Mouse (Mus musculus) neural tube, embryonic 12.5 days (tissue): ENCODE data around the gene Gm20662. TPM values are rescaled to one million over a fixed set of nuclear protein-coding genes. Genes with fewer than 3 reads are reported as not detected.

ENCODE experiments used
- ATAC-seq: fragments of 200-750 bp; cut with Nextera tagmentation; 2 replicates; pipeline ENCODE4 v1.8.0; 2017; ENCODE audit warnings: low read depth, mild to moderate bottlenecking, moderate TSS enrichment, moderate library complexity; ENCODE audit not compliant: low FRiP score
- H3K27ac ChIP-seq: fragments of 300-500 bp; sonication (generic); 2 replicates; pipeline ENCODE4 v1.5.1; 2016
- H3K27me3 ChIP-seq: fragments of 300-500 bp; sonication (generic); replicated peaks from 2 replicates; pipeline ENCODE4 v1.6.1; 2016; ENCODE audit warnings: mild to moderate bottlenecking
- H3K36me3 ChIP-seq: fragments of 300-500 bp; sonication (generic); 2 replicates; pipeline ENCODE4 v1.6.1; 2016; ENCODE audit warnings: mild to moderate bottlenecking
- H3K4me1 ChIP-seq: fragments of 300-500 bp; sonication (generic); 2 replicates; pipeline ENCODE4 v1.6.1; 2016
- H3K4me2 ChIP-seq: fragments of 300-500 bp; sonication (generic); replicated peaks from 2 replicates; pipeline ENCODE4 v1.6.1; 2016; ENCODE audit warnings: mild to moderate bottlenecking
- H3K4me3 ChIP-seq: fragments of 300-500 bp; sonication (generic); 2 replicates; pipeline ENCODE4 v1.5.1; 2016
- H3K9ac ChIP-seq: fragments of 300-500 bp; sonication (generic); 2 replicates; pipeline ENCODE4 v1.6.1; 2016; ENCODE audit warnings: mild to moderate bottlenecking
- H3K9me3 ChIP-seq: fragments of 300-500 bp; sonication (generic); 2 replicates; pipeline ENCODE4 v1.6.1; 2016; ENCODE audit warnings: mild to moderate bottlenecking
- WGBS: fragments of 180-500 bp; shearing (Covaris S2); methylation state at CpG from one replicate; pipeline ENCODE4 v1.1.7; 2016; 5-methylcytosine and 5-hydroxymethylcytosine counted together
- polyA plus RNA-seq: library from polyadenylated mRNA; unstranded; fragments of >200 nt; fragmentation: Nextera tagmentation; extraction: Ambion mirVana; gene quantifications from 2 replicates; pipeline ENCODE4 v1.2.1, GENCODE M21; 2016

Gm20662 gene
- polyA plus RNA-seq, 1 experiment from 2014 or later = 1.5 TPM

- no peaks in the 10 kb centered on the region for H3K9me3 ChIP-seq
- no peak overlapping the region for H3K4me2 ChIP-seq
- ATAC-seq = no peak
- no peak overlapping the region for H3K27ac ChIP-seq
- H3K27me3 ChIP-seq = no peaks in the 10 kb centered on the region
- 94% methylated on average over 5 of the region's 5 CpGs for WGBS
- H3K36me3 ChIP-seq = peaks cover 56% of the 10 kb centered on the region
- no peak overlapping the region for H3K9ac ChIP-seq
- no peak overlapping the region for H3K4me3 ChIP-seq
- no peaks in the 10 kb centered on the region for H3K4me1 ChIP-seq
Observed at GRCm38 (mm10) chr9:108032126-108032525, 36.0 kb downstream of the Gm20662 start.

- WGBS = 100% methylated on average over 2 of the region's 2 CpGs
- ATAC-seq = no peak
- H3K9me3 ChIP-seq = no peaks in the 10 kb centered on the region
- no peak overlapping the region for H3K9ac ChIP-seq
- H3K27me3 ChIP-seq = no peaks in the 10 kb centered on the region
- no peaks in the 10 kb centered on the region for H3K4me1 ChIP-seq
- H3K4me2 ChIP-seq = no peak overlapping the region
- no peak overlapping the region for H3K4me3 ChIP-seq
- no peak overlapping the region for H3K27ac ChIP-seq
- peaks cover 58% of the 10 kb centered on the region for H3K36me3 ChIP-seq
Observed at GRCm38 (mm10) chr9:108035331-108036156, 39.4 kb downstream of the Gm20662 start.

- H3K27ac ChIP-seq = no peak overlapping the region
- H3K27me3 ChIP-seq = no peaks in the 10 kb centered on the region
- no peak overlapping the region for H3K4me2 ChIP-seq
- H3K36me3 ChIP-seq = peaks cover 59% of the 10 kb centered on the region
- H3K4me3 ChIP-seq = no peak overlapping the region
- peaks cover 16% of the 10 kb centered on the region for H3K4me1 ChIP-seq
- ATAC-seq = no peak
- H3K9ac ChIP-seq = no peak overlapping the region
- no peaks in the 10 kb centered on the region for H3K9me3 ChIP-seq
- WGBS = 97% methylated on average over 8 of the region's 8 CpGs
Observed at GRCm38 (mm10) chr9:108044751-108045492, 48.8 kb downstream of the Gm20662 start.

GRCm38 (mm10) chr9:108046582-108046981 is 50.4 kb downstream of the Gm20662 start:
- H3K9me3 ChIP-seq = no peaks in the 10 kb centered on the region
- ATAC-seq = no peak
- WGBS = 89% methylated on average over 4 of the region's 4 CpGs
- no peak overlapping the region for H3K27ac ChIP-seq
- H3K27me3 ChIP-seq = no peaks in the 10 kb centered on the region
- H3K36me3 ChIP-seq = peaks cover 59% of the 10 kb centered on the region
- peaks cover 23% of the 10 kb centered on the region for H3K4me1 ChIP-seq
- no peak overlapping the region for H3K4me2 ChIP-seq
- H3K4me3 ChIP-seq = no peak overlapping the region
- no peak overlapping the region for H3K9ac ChIP-seq

- Histone ChIP-seq H3K36me3 (peaks cover 49% of the 10 kb centered on the region), H3K9ac (peak overlapping the region; percentile 45; the same call in 1 of the 2 replicates), H3K27me3 (no peaks in the 10 kb centered on the region), H3K9me3 (no peaks in the 10 kb centered on the region), H3K4me2 (peak overlapping the region; percentile 86), H3K4me3 (peak overlapping the region; percentile 70), H3K27ac (no peak overlapping the region), H3K4me1 (peaks cover 23% of the 10 kb centered on the region)
- 50% methylated on average over 17 of the region's 17 CpGs for WGBS
- no peak for ATAC-seq
Observed at GRCm38 (mm10) chr9:108047601-108048565, 51.7 kb downstream of the Gm20662 start.

- Histone ChIP-seq H3K36me3 (peaks cover 46% of the 10 kb centered on the region), H3K27me3 (no peaks in the 10 kb centered on the region), H3K4me3 (peak overlapping the region; percentile 70), H3K27ac (no peak overlapping the region), H3K4me2 (peak overlapping the region; percentile 86), H3K9me3 (no peaks in the 10 kb centered on the region), H3K4me1 (peaks cover 29% of the 10 kb centered on the region), H3K9ac (peak overlapping the region; percentile 45)
- WGBS = under 1% methylated on average over 19 of the region's 19 CpGs
- peak; percentile 58 for ATAC-seq
Observed at GRCm38 (mm10) chr9:108048566-108048955, 52.4 kb downstream of the Gm20662 start.

- H3K4me1 ChIP-seq = peaks cover 29% of the 10 kb centered on the region
- H3K27me3 ChIP-seq = no peaks in the 10 kb centered on the region
- under 1% methylated on average over 37 of the region's 39 CpGs for whole genome bisulfite sequencing
- peaks cover 51% of the 10 kb centered on the region for H3K36me3 ChIP-seq
- H3K4me2 ChIP-seq = peak within 1 kb of the TSS; percentile 86
- ATAC-seq = peak; percentile 92
- peak within 1 kb of the TSS; percentile 69 for H3K9ac ChIP-seq
- no peak within 1 kb of the TSS for H3K27ac ChIP-seq
- H3K9me3 ChIP-seq = no peaks in the 10 kb centered on the region
- peak within 1 kb of the TSS; percentile 70 for H3K4me3 ChIP-seq
Observed at GRCm38 (mm10) chr9:108049016-108049455, 52.9 kb downstream of the Gm20662 start, which contains the start of gene Gmppb. Gene Gmppb (plus strand): TSS chr9:108049242.

GRCm38 (mm10) chr9:108049561-108050251 is 53.6 kb downstream of the Gm20662 start:
- Histone ChIP-seq H3K4me3 (peak overlapping the region; percentile 70), H3K27ac (no peak overlapping the region), H3K27me3 (no peaks in the 10 kb centered on the region), H3K9ac (peak overlapping the region; percentile 69), H3K9me3 (no peaks in the 10 kb centered on the region), H3K4me1 (peaks cover 29% of the 10 kb centered on the region), H3K36me3 (peaks cover 56% of the 10 kb centered on the region), H3K4me2 (peak overlapping the region; percentile 86)
- WGBS = 44% methylated on average over 15 of the region's 15 CpGs
- ATAC-seq = peak; percentile 12; the same call in 1 of the 2 replicates

GRCm38 (mm10) chr9:108051184-108051930 is 55.2 kb downstream of the Gm20662 start:
- H3K9me3 ChIP-seq = no peaks in the 10 kb centered on the region
- H3K36me3 ChIP-seq = peaks cover 58% of the 10 kb centered on the region
- 95% methylated on average over 15 of the region's 15 CpGs for WGBS
- no peak overlapping the region for H3K9ac ChIP-seq
- H3K27me3 ChIP-seq = no peaks in the 10 kb centered on the region
- peaks cover 29% of the 10 kb centered on the region for H3K4me1 ChIP-seq
- no peak for ATAC-seq
- no peak overlapping the region for H3K4me3 ChIP-seq
- no peak overlapping the region for H3K4me2 ChIP-seq
- no peak overlapping the region for H3K27ac ChIP-seq

- no peaks in the 10 kb centered on the region for H3K9me3 ChIP-seq
- no peak for ATAC-seq
- no peak overlapping the region for H3K9ac ChIP-seq
- H3K27me3 ChIP-seq = no peaks in the 10 kb centered on the region
- no peak overlapping the region for H3K4me3 ChIP-seq
- H3K27ac ChIP-seq = no peak overlapping the region
- 83% methylated on average over 4 of the region's 4 CpGs for WGBS
- peaks cover 29% of the 10 kb centered on the region for H3K4me1 ChIP-seq
- no peak overlapping the region for H3K4me2 ChIP-seq
- H3K36me3 ChIP-seq = peaks cover 58% of the 10 kb centered on the region
Observed at GRCm38 (mm10) chr9:108051931-108052220, 55.7 kb downstream of the Gm20662 start.

- peaks cover 29% of the 10 kb centered on the region for H3K4me1 ChIP-seq
- H3K9me3 ChIP-seq = no peaks in the 10 kb centered on the region
- H3K9ac ChIP-seq = no peak overlapping the region
- no peak overlapping the region for H3K4me3 ChIP-seq
- WGBS = 75% methylated on average over 7 of the region's 7 CpGs
- H3K27ac ChIP-seq = no peak overlapping the region
- no peak for ATAC-seq
- no peak overlapping the region for H3K4me2 ChIP-seq
- no peaks in the 10 kb centered on the region for H3K27me3 ChIP-seq
- H3K36me3 ChIP-seq = peaks cover 58% of the 10 kb centered on the region
Observed at GRCm38 (mm10) chr9:108052411-108052810, 56.3 kb downstream of the Gm20662 start.
